Mouse (Mus musculus) bone marrow, adult 2 months (tissue): ENCODE data around the gene U2af1.

ENCODE experiments used
- CTCF ChIP-seq: fragments of 200-500 bp; IDR thresholded peaks from 2 replicates; pipeline ENCODE4 v1.5.1; 2011; ENCODE audit warnings: low read length, control low read depth; ENCODE audit not compliant: control insufficient read depth, insufficient read depth
- POLR2A ChIP-seq: fragments of 200-500 bp; IDR thresholded peaks from 2 replicates; pipeline ENCODE4 v1.6.1; 2011; ENCODE audit warnings: low read depth, mild to moderate bottlenecking, control low read depth, low read length, borderline replicate concordance; ENCODE audit not compliant: control insufficient read depth

DNA sequence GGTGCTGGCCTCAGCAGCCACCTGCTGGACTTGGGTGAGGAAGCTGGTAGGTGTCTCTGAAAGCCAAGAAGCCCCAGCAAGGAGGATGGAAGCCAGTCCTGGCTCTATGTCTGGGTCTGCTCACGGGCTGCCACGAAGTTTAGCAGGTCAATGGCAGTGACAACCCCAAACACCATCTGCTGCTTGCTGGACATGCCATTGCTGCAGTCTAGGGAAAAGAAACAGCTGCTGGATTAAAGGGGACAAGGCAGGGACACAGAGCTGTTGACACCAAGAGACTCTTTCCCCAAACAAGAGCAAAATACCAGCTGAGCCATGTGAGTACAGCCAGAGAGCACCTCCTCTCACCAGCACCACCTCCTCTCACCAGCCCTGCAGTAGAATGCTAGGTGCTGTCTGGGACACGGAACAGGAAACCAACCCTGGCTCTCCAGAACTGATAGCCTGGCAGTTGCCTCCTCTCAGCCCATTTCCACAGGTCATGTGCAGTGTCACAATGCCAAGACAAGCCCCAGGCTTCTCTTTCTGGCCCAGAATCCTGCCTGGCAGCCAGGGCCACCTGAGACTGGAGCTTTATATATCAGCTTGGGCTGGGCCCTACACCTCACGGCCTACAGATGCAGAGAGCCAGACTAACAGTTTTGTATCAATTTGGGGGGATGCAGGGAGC is 45.5 kb downstream of the U2af1 start:
- TF ChIP-seq POLR2A (no peak), CTCF (no peak)
